Mouse (Mus musculus): ENCODE data around the gene Klhdc7a.

The Klhdc7a gene

GRCm38 (mm10) chr4:139960086-139960713 is 7.6 kb downstream of the Klhdc7a start:
- no peak for DNase-seq

- DNase-seq, result no peak
Measured at GRCm38 (mm10) chr4:139959188-139959587, 8.6 kb downstream of the Klhdc7a start.

GRCm38 (mm10) chr4:139950876-139951485 is 16.8 kb downstream of the Klhdc7a start:
- DNase-seq, result no peak

GRCm38 (mm10) chr4:139950431-139950848 is 17.4 kb downstream of the Klhdc7a start:
- peak; percentile 30 for DNase-seq

GRCm38 (mm10) chr4:139948591-139948990 is 19.2 kb downstream of the Klhdc7a start:
- DNase-seq, result no peak

GRCm38 (mm10) chr4:139947341-139947740 is 20.5 kb downstream of the Klhdc7a start:
- DNase-seq, result peak; percentile 16

GRCm38 (mm10) chr4:139941831-139942230 is 26.0 kb downstream of the Klhdc7a start:
- DNase-seq, result no peak

- no peak for DNase-seq
Measured at GRCm38 (mm10) chr4:139935557-139935956, 32.3 kb downstream of the Klhdc7a start.

- peak; percentile 8 for DNase-seq
Measured at GRCm38 (mm10) chr4:139932970-139933801, 34.6 kb downstream of the Klhdc7a start.

GRCm38 (mm10) chr4:139931790-139932510 is 35.9 kb downstream of the Klhdc7a start:
- no peak for DNase-seq

- DNase-seq, result no peak
Measured at GRCm38 (mm10) chr4:139930885-139931284, 36.9 kb downstream of the Klhdc7a start.

GRCm38 (mm10) chr4:139926161-139926561 is 41.7 kb downstream of the Klhdc7a start:
- no peak for DNase-seq

- DNase-seq, result no peak
Measured at GRCm38 (mm10) chr4:139925275-139926160, 42.3 kb downstream of the Klhdc7a start.

- DNase-seq, result no peak
Measured at GRCm38 (mm10) chr4:139916731-139917130, 51.1 kb downstream of the Klhdc7a start.
